Mouse (Mus musculus) heart, postnatal 0 days (tissue): ENCODE measurements around the gene Lingo4. TPM values are rescaled to one million over a fixed set of nuclear protein-coding genes. Genes with fewer than 3 reads are reported as not detected.

Experiments used
- ATAC-seq: fragments of 200-750 bp; cut with Nextera tagmentation; 2 replicates; pipeline ENCODE4 v1.8.0; 2017; ENCODE audit warnings: low read depth, moderate number of reproducible peaks, moderate library complexity; ENCODE audit not compliant: insufficient read depth
- DNase-seq: peaks from one replicate; pipeline ENCODE4 v3.0.0-alpha.2; 2016; ENCODE audit warnings: low spot score
- H3K27ac ChIP-seq: fragments of 300-500 bp; sonication (generic); 2 replicates; pipeline ENCODE4 v1.5.1; 2014; ENCODE audit warnings: low read depth, mild to moderate bottlenecking
- H3K27me3 ChIP-seq: fragments of 300-500 bp; sonication (generic); 2 replicates; pipeline ENCODE4 v1.6.1; 2014; ENCODE audit warnings: low read length, mixed read lengths; ENCODE audit not compliant: control insufficient read depth, insufficient read depth
- H3K36me3 ChIP-seq: fragments of 300-500 bp; sonication (generic); replicated peaks from 2 replicates; pipeline ENCODE4 v1.6.1; 2014; ENCODE audit warnings: low read length, mixed read lengths; ENCODE audit not compliant: control insufficient read depth, insufficient read depth
- H3K4me1 ChIP-seq: fragments of 300-500 bp; sonication (generic); 2 replicates; pipeline ENCODE4 v1.6.1; 2014; ENCODE audit warnings: antibody characterized with exemption; ENCODE audit not compliant: control insufficient read depth, insufficient read depth
- H3K4me2 ChIP-seq: fragments of 300-500 bp; sonication (generic); 2 replicates; pipeline ENCODE4 v1.6.1; 2014; ENCODE audit warnings: low read depth, mild to moderate bottlenecking, low read length, moderate library complexity
- H3K4me3 ChIP-seq: fragments of 300-500 bp; sonication (generic); 2 replicates; pipeline ENCODE4 v1.5.1; 2014; ENCODE audit warnings: low read depth, low read length
- H3K9ac ChIP-seq: fragments of 300-500 bp; sonication (generic); replicated peaks from 2 replicates; pipeline ENCODE4 v1.6.1; 2014; ENCODE audit warnings: low read depth, low read length, mixed read lengths
- H3K9me3 ChIP-seq: fragments of 300-500 bp; sonication (generic); replicated peaks from 2 replicates; pipeline ENCODE4 v1.6.1; 2016; ENCODE audit warnings: low read length; ENCODE audit not compliant: control insufficient read depth
- CTCF ChIP-seq: IDR thresholded peaks from 2 replicates; pipeline ENCODE4 v1.5.1; 2016; ENCODE audit warnings: antibody characterized with exemption, control low read depth, low read depth
- EP300 ChIP-seq: IDR thresholded peaks from 2 replicates; pipeline ENCODE4 v1.6.1; 2016; ENCODE audit warnings: antibody characterized with exemption, low read depth
- WGBS: fragments of 180-500 bp; shearing (Covaris S2); extraction: QIAGEN DNeasy Blood & Tissue Kit; methylation state at CpG from one replicate; pipeline ENCODE4 v1.1.7; 2014; 5-methylcytosine and 5-hydroxymethylcytosine counted together
- polyA plus RNA-seq: library from polyadenylated mRNA; unstranded; fragments of >200 nt; fragmentation: Nextera tagmentation; extraction: Ambion mirVana; gene quantifications from 2 replicates; pipeline ENCODE4 v1.2.1, GENCODE M21; 2015
- total RNA-seq: library from RNA; depleted of rRNA; stranded (reverse); fragments of >200 nt; gene quantifications from 2 replicates; pipeline ENCODE4 v1.2.3, GENCODE M21; 2014; ENCODE audit warnings: low replicate concordance

The Lingo4 gene
- total and polyA plus RNA-seq, 2 experiments from 2014 or later: 0.19 TPM; not detected in 1

- WGBS: 66% methylated on average over 4 of the region's 4 CpGs
- no peak for TF ChIP-seq EP300
- no peak for TF ChIP-seq CTCF
- no peaks in the 10 kb centered on the region for H3K36me3 ChIP-seq
Measured at GRCm38 (mm10) chr3:94393049-94393448, 5.3 kb upstream of the Lingo4 start.

GRCm38 (mm10) chr3:94396336-94396735 is 2.0 kb upstream of the Lingo4 start:
- Histone ChIP-seq H3K9me3 (no peaks in the 10 kb centered on the region), H3K27ac (no peak overlapping the region), H3K4me2 (no peak overlapping the region), H3K27me3 (peaks cover 41% of the 10 kb centered on the region), H3K9ac (no peak overlapping the region), H3K4me3 (no peak overlapping the region), H3K4me1 (peaks cover 4% of the 10 kb centered on the region; the same call in 1 of the 2 replicates), H3K36me3 (no peaks in the 10 kb centered on the region)
- WGBS: 68% methylated on average over 1 of the region's 1 CpGs
- TF ChIP-seq EP300 (no peak), CTCF (no peak)
- no peak for DNase-seq
- ATAC-seq: no peak

More at GRCm38 (mm10) chr3:94393049-94393448, 5.3 kb upstream of the Lingo4 start:
- no peak for DNase-seq
- no peak for ATAC-seq
- Histone ChIP-seq H3K27ac (no peak overlapping the region), H3K4me3 (no peak overlapping the region), H3K4me2 (no peak overlapping the region), H3K9me3 (no peaks in the 10 kb centered on the region), H3K9ac (no peak overlapping the region), H3K4me1 (no peaks in the 10 kb centered on the region), H3K27me3 (0 out of 2 replicates have a peak, but pooled peaks cover 11% of the 10 kb centered on the region)

- Histone ChIP-seq H3K9ac (no peak overlapping the region), H3K4me1 (peaks cover 4% of the 10 kb centered on the region; the same call in 1 of the 2 replicates), H3K9me3 (no peaks in the 10 kb centered on the region), H3K27me3 (peaks cover 46% of the 10 kb centered on the region), H3K4me2 (no peak overlapping the region), H3K27ac (no peak overlapping the region), H3K36me3 (no peaks in the 10 kb centered on the region), H3K4me3 (no peak overlapping the region)
- DNase-seq: no peak
- no peak for TF ChIP-seq CTCF
- TF ChIP-seq EP300: no peak
- ATAC-seq: no peak
- 68% methylated on average over 4 of the region's 4 CpGs for WGBS
Measured at GRCm38 (mm10) chr3:94396851-94397250, 1.5 kb upstream of the Lingo4 start.

GRCm38 (mm10) chr3:94398943-94399481 is 695 bp downstream of the Lingo4 start:
- 1% methylated on average over 20 of the region's 20 CpGs for WGBS

GRCm38 (mm10) chr3:94399663-94400310 is 1.5 kb downstream of the Lingo4 start:
- Histone ChIP-seq H3K36me3 (no peaks in the 10 kb centered on the region), H3K9ac (no peak overlapping the region), H3K27me3 (peaks cover 62% of the 10 kb centered on the region), H3K4me2 (no peak overlapping the region), H3K27ac (no peak overlapping the region), H3K4me3 (no peak overlapping the region), H3K4me1 (peaks cover 4% of the 10 kb centered on the region; the same call in 1 of the 2 replicates), H3K9me3 (no peaks in the 10 kb centered on the region)
- TF ChIP-seq EP300: no peak
- ATAC-seq (no peak), DNase-seq (no peak)
- 43% methylated on average over 5 of the region's 5 CpGs for WGBS

More at GRCm38 (mm10) chr3:94398943-94399481, 695 bp downstream of the Lingo4 start:
- Histone ChIP-seq H3K27me3 (peaks cover 62% of the 10 kb centered on the region), H3K4me2 (peak overlapping the region; percentile 55), H3K27ac (no peak overlapping the region), H3K9me3 (no peaks in the 10 kb centered on the region), H3K36me3 (no peaks in the 10 kb centered on the region), H3K4me1 (peaks cover 4% of the 10 kb centered on the region; the same call in 1 of the 2 replicates), H3K9ac (peak overlapping the region; percentile 26), H3K4me3 (peak overlapping the region; percentile 34)
- ATAC-seq: no peak
- peak; percentile 31 for DNase-seq
- TF ChIP-seq EP300: no peak
- no peak for TF ChIP-seq CTCF
